Mouse (Mus musculus) midbrain, embryonic 16.5 days (tissue): ENCODE measurements around the gene Ltc4s. TPM values are rescaled to one million over a fixed set of nuclear protein-coding genes. Genes with fewer than 3 reads are reported as not detected.

ENCODE experiments used
- ATAC-seq: fragments of 200-750 bp; cut with Nextera tagmentation; 2 replicates; pipeline ENCODE4 v1.8.0; 2017; ENCODE audit warnings: moderate TSS enrichment
- H3K27ac ChIP-seq: fragments of 300-500 bp; sonication (generic); 2 replicates; pipeline ENCODE4 v1.5.1; 2014; ENCODE audit warnings: mild to moderate bottlenecking, low read length, mixed read lengths
- H3K27me3 ChIP-seq: fragments of 300-500 bp; sonication (generic); 2 replicates; pipeline ENCODE4 v1.6.1; 2014; ENCODE audit warnings: low read depth, low read length, mixed read lengths; ENCODE audit not compliant: control insufficient read depth, insufficient read depth
- H3K36me3 ChIP-seq: fragments of 300-500 bp; sonication (generic); 2 replicates; pipeline ENCODE4 v1.6.1; 2014; ENCODE audit warnings: mild to moderate bottlenecking, low read length, moderate library complexity, mixed read lengths; ENCODE audit not compliant: control insufficient read depth, insufficient read depth
- H3K4me1 ChIP-seq: fragments of 300-500 bp; sonication (generic); 2 replicates; pipeline ENCODE4 v1.6.1; 2014; ENCODE audit warnings: mild to moderate bottlenecking, low read length, mixed read lengths; ENCODE audit not compliant: control insufficient read depth, insufficient read depth
- H3K4me2 ChIP-seq: fragments of 300-500 bp; sonication (generic); 2 replicates; pipeline ENCODE4 v1.6.1; 2014; ENCODE audit warnings: mild to moderate bottlenecking, low read length, mixed read lengths
- H3K4me3 ChIP-seq: fragments of 300-500 bp; sonication (generic); 2 replicates; pipeline ENCODE4 v1.5.1; 2014; ENCODE audit warnings: low read depth, mild to moderate bottlenecking, low read length, moderate library complexity, mixed read lengths
- H3K9ac ChIP-seq: fragments of 300-500 bp; sonication (generic); 2 replicates; pipeline ENCODE4 v1.6.1; 2014; ENCODE audit warnings: low read depth, low read length, mixed read lengths
- H3K9me3 ChIP-seq: fragments of 300-500 bp; sonication (generic); replicated peaks from 2 replicates; pipeline ENCODE4 v1.6.1; 2014; ENCODE audit warnings: mild to moderate bottlenecking, low read length, mixed read lengths; ENCODE audit not compliant: control insufficient read depth, poor library complexity, severe bottlenecking
- WGBS: fragments of 180-500 bp; shearing (Covaris S2); extraction: QIAGEN DNeasy Blood & Tissue Kit; methylation state at CpG from one replicate; pipeline ENCODE4 v1.1.7; 2014; 5-methylcytosine and 5-hydroxymethylcytosine counted together
- polyA plus RNA-seq: library from polyadenylated mRNA; unstranded; fragments of >200 nt; fragmentation: Nextera tagmentation; extraction: Ambion mirVana; gene quantifications from 2 replicates; pipeline ENCODE4 v1.2.1, GENCODE M21; 2015

Gene Ltc4s
- polyA plus RNA-seq, 1 experiment from 2014 or later: 3.3 TPM

DNA sequence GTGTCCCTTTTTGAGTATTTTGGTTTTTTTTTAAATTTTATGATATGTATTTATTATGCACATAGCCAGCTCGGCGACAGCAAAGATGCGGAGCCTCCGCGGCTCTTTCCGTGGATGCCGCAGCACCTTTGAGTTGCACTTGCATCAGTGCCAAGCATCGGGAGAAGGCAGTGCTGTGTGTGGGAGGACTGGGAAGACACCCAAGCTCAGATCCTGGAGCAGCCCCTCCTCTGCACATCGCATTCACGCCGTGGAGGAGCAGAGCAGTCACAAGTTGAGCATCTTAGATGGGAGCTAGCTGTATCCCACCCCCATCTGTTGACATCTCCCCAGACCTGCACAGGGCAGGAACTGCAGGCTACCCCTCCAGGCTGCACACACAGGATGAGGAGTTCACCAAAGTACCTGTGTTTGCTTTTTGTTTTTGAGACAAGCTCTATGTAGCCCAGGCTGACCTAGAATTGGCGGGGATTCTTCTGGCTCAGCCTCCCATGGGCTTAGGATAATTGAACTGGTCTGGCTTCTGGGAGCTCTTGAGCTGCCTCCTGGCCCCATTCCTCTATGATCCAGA lies 15.7 kb upstream of the Ltc4s start:
- no peak for ATAC-seq
- no peak overlapping the region for H3K27ac ChIP-seq
- H3K4me2 ChIP-seq: no peak overlapping the region
- H3K4me3 ChIP-seq: no peak overlapping the region
- no peaks in the 10 kb centered on the region for H3K4me1 ChIP-seq
- no peak overlapping the region for H3K9ac ChIP-seq
- no peaks in the 10 kb centered on the region for H3K27me3 ChIP-seq
- 79% methylated on average over 12 of the region's 12 CpGs for WGBS
- no peaks in the 10 kb centered on the region for H3K9me3 ChIP-seq
- H3K36me3 ChIP-seq: peaks cover 17% of the 10 kb centered on the region; the same call in 1 of the 2 replicates

DNA sequence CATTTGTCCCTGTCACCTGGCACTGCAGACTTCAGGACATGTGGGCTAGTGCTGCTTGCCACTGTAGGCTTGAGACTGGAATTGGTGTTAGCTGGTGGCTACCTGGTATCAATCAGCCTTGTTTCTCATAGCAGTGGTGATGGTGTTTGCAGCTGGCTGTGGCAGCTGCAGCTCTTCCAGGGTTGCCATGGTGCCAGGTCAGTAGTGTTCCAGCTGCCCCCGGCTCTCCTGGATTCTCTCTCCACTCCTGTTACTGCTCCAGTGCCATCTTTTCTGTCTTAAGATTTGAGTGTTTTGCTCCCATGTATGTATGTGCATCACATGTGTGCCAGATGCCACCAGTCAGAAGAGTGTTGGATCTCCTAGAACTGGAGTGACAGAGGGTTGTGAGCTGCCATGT lies 15.0 kb upstream of the Ltc4s start:
- WGBS: 75% methylated on average over 1 of the region's 1 CpGs
- Histone ChIP-seq H3K4me3 (no peak overlapping the region), H3K27me3 (no peaks in the 10 kb centered on the region), H3K9me3 (no peaks in the 10 kb centered on the region), H3K4me2 (no peak overlapping the region), H3K27ac (no peak overlapping the region), H3K9ac (no peak overlapping the region), H3K36me3 (peaks cover 15% of the 10 kb centered on the region; the same call in 1 of the 2 replicates), H3K4me1 (no peaks in the 10 kb centered on the region)
- no peak for ATAC-seq

DNA sequence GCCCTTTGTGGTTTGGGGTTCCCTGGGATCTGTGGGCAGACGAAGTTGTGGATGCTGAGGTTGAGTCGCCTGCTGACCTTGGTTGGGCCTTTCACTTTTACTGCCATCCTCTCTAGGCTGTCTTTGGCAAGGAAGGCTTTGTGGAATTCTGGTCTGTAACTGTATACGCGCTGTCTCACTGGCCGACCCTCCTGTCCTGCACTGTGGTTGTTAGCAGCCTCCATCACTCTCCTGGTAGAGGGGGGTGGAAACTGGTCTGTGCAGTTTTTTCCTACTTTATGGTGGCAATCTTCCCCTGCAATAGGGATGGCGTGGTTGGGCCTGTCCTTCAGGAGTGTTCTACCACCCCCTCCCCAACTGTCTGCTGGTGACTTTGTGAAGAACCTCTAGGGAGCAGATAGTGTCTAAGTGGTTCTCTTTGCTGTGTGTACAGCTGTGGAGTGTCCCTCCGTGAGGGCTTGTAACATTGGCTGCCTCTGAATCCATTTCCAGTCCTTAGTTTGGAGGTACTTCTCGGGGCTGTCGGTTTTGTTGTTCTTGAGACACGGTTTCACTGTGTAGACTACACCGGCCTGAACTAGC lies 14.4 kb upstream of the Ltc4s start:
- no peak for ATAC-seq
- 85% methylated on average over 11 of the region's 11 CpGs for WGBS
- Histone ChIP-seq H3K9me3 (no peaks in the 10 kb centered on the region), H3K4me1 (no peaks in the 10 kb centered on the region), H3K27ac (no peak overlapping the region), H3K4me2 (no peak overlapping the region), H3K9ac (no peak overlapping the region), H3K27me3 (no peaks in the 10 kb centered on the region), H3K36me3 (peaks cover 11% of the 10 kb centered on the region; the same call in 1 of the 2 replicates), H3K4me3 (no peak overlapping the region)

DNA sequence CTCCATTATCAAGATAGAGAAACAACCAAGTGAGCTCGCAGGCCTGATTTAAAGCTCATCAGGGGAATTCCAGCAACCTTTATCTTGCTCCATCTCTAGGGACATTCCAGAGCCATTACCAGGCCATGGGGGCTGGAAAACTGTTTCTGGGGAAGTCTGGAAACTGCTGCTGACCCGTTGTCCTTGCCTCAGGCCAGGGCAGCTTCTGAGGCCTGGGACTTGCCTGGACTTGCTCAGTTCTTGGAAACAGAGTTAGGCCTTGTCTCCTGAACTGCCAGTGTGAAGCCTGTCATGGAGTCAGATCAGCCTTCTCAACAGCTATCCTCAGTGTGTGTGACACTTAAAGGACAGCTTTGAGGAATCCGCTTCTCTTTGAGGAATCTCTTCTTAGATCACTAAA lies 13.8 kb upstream of the Ltc4s start:
- Histone ChIP-seq H3K4me2 (no peak overlapping the region), H3K27ac (no peak overlapping the region), H3K9me3 (no peaks in the 10 kb centered on the region), H3K27me3 (no peaks in the 10 kb centered on the region), H3K4me1 (no peaks in the 10 kb centered on the region), H3K36me3 (peaks cover 7% of the 10 kb centered on the region; the same call in 1 of the 2 replicates), H3K4me3 (no peak overlapping the region), H3K9ac (no peak overlapping the region)
- 72% methylated on average over 3 of the region's 3 CpGs for WGBS
- ATAC-seq: no peak

DNA sequence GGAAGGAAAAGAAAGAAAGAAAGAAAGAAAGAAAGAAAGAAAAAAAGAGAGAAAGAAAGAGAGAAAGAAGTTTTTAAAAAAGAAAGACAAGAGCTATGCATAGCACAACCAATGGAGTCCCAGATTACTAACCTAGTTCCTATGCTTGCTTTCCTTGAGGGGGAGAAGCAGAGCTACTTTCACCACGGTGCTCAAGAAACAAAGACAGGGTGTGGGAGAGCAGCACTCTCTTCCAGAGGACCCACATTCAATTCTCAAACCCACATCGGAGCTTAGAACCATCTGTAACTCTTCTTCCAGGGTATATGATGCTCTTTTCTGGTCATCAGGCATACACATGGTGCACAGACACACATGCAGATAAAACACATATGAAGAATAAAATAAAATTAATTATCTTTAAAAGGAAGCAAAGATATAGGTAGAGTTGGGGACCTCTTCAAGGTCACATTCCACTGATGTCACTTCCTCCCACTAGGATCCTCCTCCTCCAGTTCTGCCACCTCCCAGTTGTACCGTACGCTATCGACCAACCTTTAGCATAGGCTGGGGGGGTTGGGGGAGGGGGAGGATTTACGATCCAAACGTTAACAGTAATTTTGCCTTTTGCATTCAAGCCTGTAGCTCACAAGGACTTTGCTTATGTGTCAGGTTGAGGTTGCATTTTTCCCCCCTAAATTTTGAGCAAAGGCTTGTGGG lies 10.2 kb upstream of the Ltc4s start:
- H3K4me3 ChIP-seq: no peak overlapping the region
- WGBS: 86% methylated on average over 7 of the region's 7 CpGs
- H3K9me3 ChIP-seq: no peaks in the 10 kb centered on the region
- no peak for ATAC-seq
- H3K4me1 ChIP-seq: no peaks in the 10 kb centered on the region
- no peaks in the 10 kb centered on the region for H3K27me3 ChIP-seq
- no peaks in the 10 kb centered on the region for H3K36me3 ChIP-seq
- H3K4me2 ChIP-seq: no peak overlapping the region
- no peak overlapping the region for H3K27ac ChIP-seq
- H3K9ac ChIP-seq: no peak overlapping the region

DNA sequence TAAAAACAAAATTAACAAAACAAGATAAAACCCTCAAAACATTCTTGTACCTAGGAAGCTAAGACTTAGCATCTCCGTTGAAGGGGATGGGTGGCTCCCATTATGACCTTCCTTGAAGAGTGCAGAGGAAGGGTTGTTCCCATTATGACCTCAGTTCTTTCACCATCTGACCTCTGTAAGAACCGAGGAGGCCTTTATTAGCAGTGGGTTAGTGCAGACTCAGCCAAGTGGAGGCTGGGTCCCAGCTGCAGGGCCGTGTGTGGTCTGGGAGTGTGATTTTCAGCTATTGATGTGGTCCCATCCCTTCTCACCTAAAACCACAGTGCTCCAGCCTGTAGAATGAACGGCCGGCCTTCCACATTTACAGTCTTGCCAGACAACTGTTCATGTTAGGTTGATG lies 6.9 kb upstream of the Ltc4s start:
- Histone ChIP-seq H3K4me3 (no peak overlapping the region), H3K9me3 (no peaks in the 10 kb centered on the region), H3K27me3 (no peaks in the 10 kb centered on the region), H3K36me3 (no peaks in the 10 kb centered on the region), H3K9ac (no peak overlapping the region), H3K27ac (no peak overlapping the region), H3K4me2 (no peak overlapping the region), H3K4me1 (no peaks in the 10 kb centered on the region)
- WGBS: 77% methylated on average over 5 of the region's 5 CpGs
- ATAC-seq: no peak

DNA sequence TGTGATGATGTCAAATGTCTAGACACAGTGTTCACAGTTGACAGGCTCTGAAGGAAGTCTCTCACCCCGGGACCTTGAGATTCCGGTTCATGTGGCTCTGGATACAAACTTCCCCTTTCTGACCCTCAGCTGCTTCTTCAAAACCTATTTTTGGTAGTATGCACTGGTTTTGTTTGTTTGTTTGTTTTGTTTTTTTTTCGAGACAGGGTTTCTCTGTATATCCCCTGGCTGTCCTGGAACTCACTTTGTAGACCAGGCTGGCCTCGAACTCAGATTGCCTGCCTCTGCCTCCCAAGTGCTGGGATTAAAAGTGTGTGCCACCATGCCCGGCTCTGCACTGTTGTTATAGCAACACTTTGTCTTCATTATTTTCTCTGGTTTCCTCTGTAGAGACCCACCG lies 5.5 kb upstream of the Ltc4s start:
- H3K36me3 ChIP-seq: no peaks in the 10 kb centered on the region
- 79% methylated on average over 6 of the region's 6 CpGs for WGBS
- no peak for ATAC-seq

DNA sequence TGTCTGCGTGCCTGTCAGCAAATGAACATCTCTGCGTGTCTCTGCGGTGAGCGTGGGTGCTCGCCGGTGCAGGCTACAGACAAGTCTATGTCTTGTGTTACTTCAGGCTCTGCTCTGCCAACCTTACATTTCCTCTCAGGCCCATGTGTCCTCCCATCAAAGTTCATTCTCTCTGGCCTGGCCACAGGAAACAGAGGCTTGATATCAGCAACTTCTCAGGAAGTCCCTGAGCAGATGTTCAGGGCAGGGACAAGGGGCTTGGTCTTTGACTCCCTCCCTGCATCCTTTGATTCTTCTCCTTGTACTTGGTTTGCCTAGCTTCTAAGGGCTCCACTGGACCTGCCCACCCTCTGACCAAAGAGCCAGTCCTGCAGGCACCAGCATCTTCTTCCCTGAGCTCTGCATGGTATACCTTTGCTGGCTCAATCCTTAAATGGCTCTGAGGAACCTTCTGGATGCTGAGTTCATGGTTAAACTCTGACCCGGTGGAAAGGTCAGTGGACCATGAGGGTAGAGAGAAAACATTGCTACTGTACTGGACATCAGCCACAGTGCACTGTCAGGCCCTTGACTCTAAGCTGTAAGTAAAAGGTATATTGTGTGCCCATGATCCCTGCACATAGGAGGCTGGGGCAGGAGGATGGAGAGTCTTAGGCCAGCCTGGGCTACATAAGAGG lies 2.0 kb upstream of the Ltc4s start:
- H3K4me1 ChIP-seq: peaks cover 9% of the 10 kb centered on the region; the same call in 1 of the 2 replicates
- ATAC-seq: no peak
- 98% methylated on average over 7 of the region's 7 CpGs for WGBS
- H3K4me2 ChIP-seq: no peak overlapping the region
- H3K27ac ChIP-seq: no peak overlapping the region
- no peak overlapping the region for H3K4me3 ChIP-seq
- no peaks in the 10 kb centered on the region for H3K9me3 ChIP-seq
- peaks cover 11% of the 10 kb centered on the region for H3K27me3 ChIP-seq
- H3K9ac ChIP-seq: no peak overlapping the region
- no peaks in the 10 kb centered on the region for H3K36me3 ChIP-seq

More for the DNA sequence above, 5.5 kb upstream of the Ltc4s start:
- Histone ChIP-seq H3K9me3 (no peaks in the 10 kb centered on the region), H3K4me1 (no peaks in the 10 kb centered on the region), H3K27me3 (no peaks in the 10 kb centered on the region; the same call in 1 of the 2 replicates), H3K4me3 (no peak overlapping the region), H3K9ac (no peak overlapping the region), H3K27ac (no peak overlapping the region), H3K4me2 (no peak overlapping the region)
